Mouse (Mus musculus): ENCODE measurements at regions not wholly inside any gene's neighbourhood (a gene's known extent, or its start where the extent isn't known, plus 50 kb on each side); places are given as distances from the start of the nearest gene placed in this dataset.

DNA sequence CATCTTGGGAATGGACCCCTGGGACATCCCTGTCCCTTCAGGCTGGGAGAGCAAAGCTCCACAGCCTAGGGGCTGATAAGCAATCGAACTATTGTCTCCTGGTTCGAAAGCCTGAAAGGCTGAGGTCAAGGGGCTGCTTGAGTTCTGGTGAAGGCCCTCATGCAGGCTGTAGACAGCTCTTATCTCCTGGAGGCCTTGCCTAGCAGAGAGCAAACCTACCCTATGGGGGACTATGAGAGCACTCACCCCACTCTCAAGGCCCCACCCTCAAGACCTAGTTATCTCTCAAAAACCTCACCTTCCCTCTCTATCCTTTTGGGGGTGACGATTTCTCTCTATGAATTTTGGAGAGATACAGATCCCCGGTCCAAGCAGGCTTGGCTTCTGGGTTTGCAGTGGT is 92.8 kb downstream of the Gadd45g start:
- no peak overlapping the region for H3K9ac ChIP-seq (ENCODE audit: low read length)
- no peak overlapping the region for H3K27ac ChIP-seq (ENCODE audit: low read depth, low read length)
- no peak overlapping the region for H3K4me2 ChIP-seq
- WGBS, result 88% methylated on average over 4 of the region's 4 CpGs
- no peaks in the 10 kb centered on the region for H3K9me3 ChIP-seq (ENCODE audit: control insufficient read depth, low read length)
- H3K4me1 ChIP-seq (ENCODE audit: control insufficient read depth, insufficient read depth, low read length), result no peaks in the 10 kb centered on the region
- no peak overlapping the region for H3K4me3 ChIP-seq (ENCODE audit: low read depth, low read length)
- no peaks in the 10 kb centered on the region for H3K36me3 ChIP-seq (ENCODE audit: control insufficient read depth, insufficient read depth, low read length)
- ATAC-seq (ENCODE audit: low FRiP score) (no peak), DNase-seq (ENCODE audit: low spot score, missing footprints) (no peak)
- H3K27me3 ChIP-seq (ENCODE audit: control insufficient read depth, insufficient read depth, low read length), result no peaks in the 10 kb centered on the region; the same call in 1 of the 2 replicates

DNA sequence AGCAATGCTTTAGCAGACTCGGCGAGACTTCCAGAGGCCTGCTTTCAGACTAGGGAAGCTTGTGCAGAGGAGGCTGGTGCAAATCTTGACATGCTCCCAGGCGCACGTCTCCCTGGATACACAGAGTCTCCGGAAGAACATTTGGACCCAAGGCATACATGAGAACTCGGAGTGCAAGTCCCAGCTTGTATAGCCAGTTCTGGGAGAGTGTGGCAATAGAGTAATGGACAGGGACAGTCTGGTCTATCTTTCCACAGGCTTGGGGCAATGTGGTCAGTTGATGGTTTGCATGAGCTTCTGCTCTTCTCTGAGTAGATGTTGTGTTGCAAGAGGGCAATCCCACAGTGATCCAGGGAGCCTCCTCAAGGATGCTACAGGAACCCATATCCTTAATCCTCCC is 93.2 kb downstream of the Gadd45g start:
- H3K27ac ChIP-seq (ENCODE audit: low read depth, low read length), result no peak overlapping the region
- ATAC-seq (ENCODE audit: low FRiP score), result no peak
- no peak for DNase-seq (ENCODE audit: low spot score, missing footprints)
- H3K4me1 ChIP-seq (ENCODE audit: control insufficient read depth, insufficient read depth, low read length), result no peaks in the 10 kb centered on the region
- H3K4me2 ChIP-seq, result no peak overlapping the region
- 95% methylated on average over 6 of the region's 6 CpGs for WGBS
- no peak overlapping the region for H3K9ac ChIP-seq (ENCODE audit: low read length)
- H3K36me3 ChIP-seq (ENCODE audit: control insufficient read depth, insufficient read depth, low read length), result no peaks in the 10 kb centered on the region
- no peak overlapping the region for H3K4me3 ChIP-seq (ENCODE audit: low read depth, low read length)
- no peaks in the 10 kb centered on the region for H3K9me3 ChIP-seq (ENCODE audit: control insufficient read depth, low read length)
- H3K27me3 ChIP-seq (ENCODE audit: control insufficient read depth, insufficient read depth, low read length), result no peaks in the 10 kb centered on the region; the same call in 1 of the 2 replicates

DNA sequence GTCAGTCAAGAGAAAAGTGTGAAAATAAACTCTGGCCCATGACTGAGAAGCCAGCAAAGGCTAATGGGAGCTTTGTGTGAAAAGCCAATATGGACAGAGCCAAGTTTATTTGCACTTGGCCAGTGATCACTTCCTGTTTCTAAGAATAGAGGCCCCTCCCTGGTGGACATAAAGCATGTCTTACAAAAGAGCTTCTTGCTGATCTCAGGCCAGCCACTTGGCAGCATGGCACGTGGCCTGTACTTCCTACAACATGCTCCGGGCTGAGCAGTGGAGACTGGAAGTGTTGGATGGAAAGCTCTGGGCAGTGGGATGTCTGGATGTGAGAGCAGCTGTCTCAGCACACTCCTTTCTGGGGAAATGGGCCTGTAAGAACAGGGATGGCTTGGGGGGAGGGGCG is 99.7 kb downstream of the Gadd45g start:
- WGBS, result 83% methylated on average over 3 of the region's 3 CpGs

DNA sequence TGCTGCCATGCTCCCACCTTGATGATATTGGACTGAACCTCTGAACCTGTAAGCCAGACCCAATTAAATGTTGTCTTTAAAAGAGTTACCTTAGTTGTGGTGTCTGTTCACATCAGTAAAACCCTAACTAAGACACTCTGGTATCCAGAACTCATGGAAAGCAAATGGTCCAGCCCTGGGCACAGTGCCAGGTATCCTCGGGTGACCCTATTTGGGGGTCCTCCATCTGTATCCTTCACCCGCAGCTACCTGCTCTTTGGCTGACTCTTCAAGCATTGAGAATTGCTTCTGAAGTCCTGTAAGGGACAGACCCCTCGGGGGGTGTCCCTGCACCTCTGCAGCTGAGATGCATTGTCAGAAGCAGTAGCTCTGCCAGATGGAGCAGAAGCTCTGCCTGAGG is 102.4 kb downstream of the Gadd45g start:
- ATAC-seq (ENCODE audit: low FRiP score) (no peak), DNase-seq (ENCODE audit: low spot score, missing footprints) (no peak)
- H3K27me3 ChIP-seq (ENCODE audit: control insufficient read depth, insufficient read depth, low read length), result no peaks in the 10 kb centered on the region; the same call in 1 of the 2 replicates
- WGBS, result 81% methylated on average over 3 of the region's 3 CpGs
- no peaks in the 10 kb centered on the region for H3K9me3 ChIP-seq (ENCODE audit: control insufficient read depth, low read length)
- H3K36me3 ChIP-seq (ENCODE audit: control insufficient read depth, insufficient read depth, low read length), result no peaks in the 10 kb centered on the region
- H3K4me2 ChIP-seq, result no peak overlapping the region
- no peak overlapping the region for H3K27ac ChIP-seq (ENCODE audit: low read depth, low read length)
- no peaks in the 10 kb centered on the region for H3K4me1 ChIP-seq (ENCODE audit: control insufficient read depth, insufficient read depth, low read length)
- no peak overlapping the region for H3K4me3 ChIP-seq (ENCODE audit: low read depth, low read length)
- no peak overlapping the region for H3K9ac ChIP-seq (ENCODE audit: low read length)

More for the DNA sequence above, 99.7 kb downstream of the Gadd45g start:
- ATAC-seq (ENCODE audit: low FRiP score) (no peak), DNase-seq (ENCODE audit: low spot score, missing footprints) (no peak)
- Histone ChIP-seq H3K4me2 (no peak overlapping the region), H3K4me1 (ENCODE audit: control insufficient read depth, insufficient read depth, low read length) (no peaks in the 10 kb centered on the region), H3K36me3 (ENCODE audit: control insufficient read depth, insufficient read depth, low read length) (no peaks in the 10 kb centered on the region), H3K27me3 (ENCODE audit: control insufficient read depth, insufficient read depth, low read length) (no peaks in the 10 kb centered on the region; the same call in 1 of the 2 replicates), H3K4me3 (ENCODE audit: low read depth, low read length) (no peak overlapping the region), H3K9me3 (ENCODE audit: control insufficient read depth, low read length) (no peaks in the 10 kb centered on the region), H3K27ac (ENCODE audit: low read depth, low read length) (no peak overlapping the region), H3K9ac (ENCODE audit: low read length) (no peak overlapping the region)

DNA sequence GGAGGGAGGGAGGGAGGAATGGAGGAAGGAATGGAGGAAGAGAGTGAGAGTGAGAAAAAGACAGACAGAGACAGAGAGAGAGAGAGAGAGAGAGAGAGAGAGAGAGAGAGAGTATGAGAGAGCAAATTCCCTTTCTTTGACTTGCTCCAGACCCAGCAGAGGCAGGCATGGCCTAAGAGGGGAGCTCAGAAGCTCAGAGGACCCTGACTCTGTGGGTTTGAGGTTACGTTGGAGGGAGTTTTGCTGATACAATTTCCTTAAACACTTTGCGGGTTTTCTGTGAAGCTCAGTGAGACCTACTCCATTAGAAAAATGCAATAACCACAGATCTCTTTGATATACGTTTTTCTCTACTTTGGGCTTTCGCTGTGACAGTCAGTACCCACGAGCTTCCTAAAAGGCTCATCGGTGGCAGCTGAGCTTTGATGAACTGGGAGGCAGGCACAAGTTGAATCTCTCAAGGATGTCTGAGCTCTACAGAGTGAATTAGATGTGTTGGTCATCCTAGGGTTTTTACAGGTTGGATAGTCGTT is 105.1 kb downstream of the Gadd45g start:
- Histone ChIP-seq H3K4me2 (no peak overlapping the region), H3K4me1 (ENCODE audit: control insufficient read depth, insufficient read depth, low read length) (no peaks in the 10 kb centered on the region), H3K4me3 (ENCODE audit: low read depth, low read length) (no peak overlapping the region), H3K9me3 (ENCODE audit: control insufficient read depth, low read length) (no peaks in the 10 kb centered on the region), H3K27ac (ENCODE audit: low read depth, low read length) (no peak overlapping the region), H3K9ac (ENCODE audit: low read length) (no peak overlapping the region), H3K27me3 (ENCODE audit: control insufficient read depth, insufficient read depth, low read length) (no peaks in the 10 kb centered on the region; the same call in 1 of the 2 replicates), H3K36me3 (ENCODE audit: control insufficient read depth, insufficient read depth, low read length) (no peaks in the 10 kb centered on the region)
- DNase-seq (ENCODE audit: low spot score, missing footprints) (no peak), ATAC-seq (ENCODE audit: low FRiP score) (no peak)
- 88% methylated on average over 7 of the region's 7 CpGs for WGBS

DNA sequence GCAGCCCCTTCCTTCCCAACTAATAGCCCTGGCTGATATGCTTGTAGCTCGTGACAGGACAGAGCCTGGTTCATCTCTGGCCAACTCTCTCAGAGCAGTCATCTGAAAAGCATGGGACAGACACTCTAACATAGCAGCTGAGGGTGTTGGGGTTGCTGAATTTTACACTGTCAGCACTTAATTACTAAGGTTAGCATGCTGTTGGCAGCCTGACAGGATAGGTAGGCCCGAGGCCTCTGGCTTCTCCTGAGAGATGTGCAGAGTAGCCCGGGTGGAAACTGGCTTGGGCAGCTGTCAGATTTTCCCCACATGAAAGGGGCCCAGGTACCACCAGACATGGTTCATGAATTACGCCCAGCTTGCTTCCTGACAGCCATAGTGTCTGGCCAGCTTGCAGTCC is 106.6 kb downstream of the Gadd45g start:
- no peak for ATAC-seq (ENCODE audit: low FRiP score)
- WGBS, result 84% methylated on average over 4 of the region's 4 CpGs

DNA sequence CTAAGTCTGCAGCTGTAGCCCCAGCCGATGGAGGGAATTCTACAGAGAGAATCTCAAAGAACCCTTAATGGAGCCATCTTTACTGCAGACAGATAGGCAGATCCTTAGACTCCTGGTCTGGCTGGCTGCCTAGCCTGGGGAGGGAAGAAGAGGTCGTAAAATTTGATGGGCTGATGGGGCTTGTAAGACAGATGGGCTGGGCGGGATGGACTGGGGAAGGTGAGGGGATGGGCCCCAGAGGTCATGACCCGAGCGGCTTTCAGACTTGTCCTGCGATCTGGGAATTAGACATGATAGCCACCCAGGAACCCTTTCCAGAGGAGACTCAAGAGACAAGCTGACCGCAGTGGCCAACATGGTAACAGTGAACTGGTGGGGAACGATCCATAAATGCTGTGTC is 107.1 kb downstream of the Gadd45g start:
- Histone ChIP-seq H3K4me3 (ENCODE audit: low read depth, low read length) (no peak overlapping the region), H3K4me1 (ENCODE audit: control insufficient read depth, insufficient read depth, low read length) (no peaks in the 10 kb centered on the region), H3K27me3 (ENCODE audit: control insufficient read depth, insufficient read depth, low read length) (no peaks in the 10 kb centered on the region), H3K4me2 (no peak overlapping the region), H3K9me3 (ENCODE audit: control insufficient read depth, low read length) (no peaks in the 10 kb centered on the region), H3K36me3 (ENCODE audit: control insufficient read depth, insufficient read depth, low read length) (no peaks in the 10 kb centered on the region), H3K9ac (ENCODE audit: low read length) (no peak overlapping the region), H3K27ac (ENCODE audit: low read depth, low read length) (no peak overlapping the region)
- WGBS, result 66% methylated on average over 8 of the region's 8 CpGs
- DNase-seq (ENCODE audit: low spot score, missing footprints) (no peak), ATAC-seq (ENCODE audit: low FRiP score) (no peak)

More for the DNA sequence above, 106.6 kb downstream of the Gadd45g start:
- no peak overlapping the region for H3K27ac ChIP-seq (ENCODE audit: low read depth, low read length)
- no peaks in the 10 kb centered on the region for H3K9me3 ChIP-seq (ENCODE audit: control insufficient read depth, low read length)
- no peak overlapping the region for H3K4me2 ChIP-seq
- H3K4me3 ChIP-seq (ENCODE audit: low read depth, low read length), result no peak overlapping the region
- no peak overlapping the region for H3K9ac ChIP-seq (ENCODE audit: low read length)
- DNase-seq (ENCODE audit: low spot score, missing footprints), result no peak
- no peaks in the 10 kb centered on the region for H3K4me1 ChIP-seq (ENCODE audit: control insufficient read depth, insufficient read depth, low read length)
- H3K36me3 ChIP-seq (ENCODE audit: control insufficient read depth, insufficient read depth, low read length), result no peaks in the 10 kb centered on the region
- no peaks in the 10 kb centered on the region for H3K27me3 ChIP-seq (ENCODE audit: control insufficient read depth, insufficient read depth, low read length)

DNA sequence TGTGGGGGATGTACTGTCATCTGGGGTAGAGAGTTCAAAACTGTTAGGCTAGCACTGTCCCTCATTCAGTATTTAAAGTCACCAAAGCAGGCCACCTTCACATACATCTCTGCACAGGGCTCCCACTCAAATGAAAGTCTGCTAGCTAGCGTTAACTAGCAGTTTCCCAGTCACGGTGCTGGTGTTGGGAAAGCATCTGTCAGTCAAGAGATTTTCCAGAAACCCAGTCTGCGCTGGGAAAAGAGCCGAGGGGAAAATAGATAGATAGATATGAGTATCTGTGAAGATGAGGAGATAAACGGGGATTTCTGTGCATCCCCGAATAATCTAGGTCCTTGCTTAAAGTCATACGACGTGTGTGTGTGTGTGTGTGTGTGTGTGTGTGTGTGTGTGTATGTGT is 110.6 kb downstream of the Gadd45g start:
- no peaks in the 10 kb centered on the region for H3K9me3 ChIP-seq (ENCODE audit: control insufficient read depth, low read length)
- DNase-seq (ENCODE audit: low spot score, missing footprints) (no peak), ATAC-seq (ENCODE audit: low FRiP score) (no peak)
- no peak overlapping the region for H3K27ac ChIP-seq (ENCODE audit: low read depth, low read length)
- H3K4me2 ChIP-seq, result no peak overlapping the region
- no peak overlapping the region for H3K4me3 ChIP-seq (ENCODE audit: low read depth, low read length)
- H3K27me3 ChIP-seq (ENCODE audit: control insufficient read depth, insufficient read depth, low read length), result no peaks in the 10 kb centered on the region
- no peaks in the 10 kb centered on the region for H3K36me3 ChIP-seq (ENCODE audit: control insufficient read depth, insufficient read depth, low read length)
- 88% methylated on average over 8 of the region's 8 CpGs for WGBS
- H3K9ac ChIP-seq (ENCODE audit: low read length), result no peak overlapping the region
- H3K4me1 ChIP-seq (ENCODE audit: control insufficient read depth, insufficient read depth, low read length), result no peaks in the 10 kb centered on the region

DNA sequence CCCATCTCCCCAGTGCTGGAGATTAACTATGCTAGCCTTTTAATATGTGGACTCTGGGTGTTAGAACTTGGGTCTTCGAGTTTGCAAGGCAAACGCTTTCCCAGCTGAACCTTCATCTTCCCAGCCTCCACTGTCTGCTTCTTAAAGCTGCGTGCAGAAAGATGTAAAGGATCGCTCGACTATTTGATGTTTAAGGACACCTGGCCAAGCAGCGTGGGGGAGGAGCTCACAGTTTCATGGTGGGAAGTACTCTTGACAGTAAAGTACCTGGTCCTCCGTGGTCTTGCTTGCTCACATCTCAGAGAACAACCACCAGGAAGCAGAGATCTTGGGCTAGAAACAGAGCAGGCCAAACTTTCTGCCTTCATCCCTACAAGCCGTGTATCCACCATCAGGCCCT is 113.1 kb downstream of the Gadd45g start:
- 90% methylated on average over 8 of the region's 8 CpGs for WGBS
- H3K4me1 ChIP-seq (ENCODE audit: control insufficient read depth, insufficient read depth, low read length), result peaks cover 3% of the 10 kb centered on the region; the same call in 1 of the 2 replicates
- H3K4me2 ChIP-seq, result no peak overlapping the region
- no peak overlapping the region for H3K4me3 ChIP-seq (ENCODE audit: low read depth, low read length)
- no peaks in the 10 kb centered on the region for H3K27me3 ChIP-seq (ENCODE audit: control insufficient read depth, insufficient read depth, low read length)
- no peaks in the 10 kb centered on the region for H3K9me3 ChIP-seq (ENCODE audit: control insufficient read depth, low read length)
- H3K36me3 ChIP-seq (ENCODE audit: control insufficient read depth, insufficient read depth, low read length), result no peaks in the 10 kb centered on the region
- H3K9ac ChIP-seq (ENCODE audit: low read length), result no peak overlapping the region
- no peak for ATAC-seq (ENCODE audit: low FRiP score)
- DNase-seq (ENCODE audit: low spot score, missing footprints), result no peak
- no peak overlapping the region for H3K27ac ChIP-seq (ENCODE audit: low read depth, low read length)

Data from midbrain, embryonic 11.5 days (tissue).